Mouse (Mus musculus): ENCODE measurements around the gene Ssbp2. TPM values are rescaled to one million over a fixed set of nuclear protein-coding genes. Genes with fewer than 3 reads are reported as not detected.

Gene Ssbp2
- total and polyA plus RNA-seq, 3 experiments: 24.7 to 98.3 (median 40.8) TPM

DNA sequence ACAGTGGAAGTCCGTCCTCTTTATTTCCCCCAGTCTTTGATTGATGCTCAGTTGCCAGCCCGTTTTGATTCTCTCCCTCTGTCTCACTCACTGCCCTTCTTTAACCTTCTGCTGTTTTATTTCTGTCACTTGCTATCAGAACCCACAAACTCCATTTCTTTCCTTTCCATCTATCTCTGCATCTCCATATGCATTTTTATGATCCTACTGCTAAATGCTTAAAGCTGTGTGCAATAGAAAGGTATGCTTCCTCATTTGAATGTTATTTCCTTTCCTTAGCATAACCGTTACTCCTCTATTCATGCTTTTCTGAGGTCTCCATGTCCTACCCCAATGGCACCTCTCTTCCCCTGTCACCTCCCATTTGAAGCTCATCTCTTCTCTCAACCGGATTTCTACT, 594 bp upstream of the Ssbp2 start:
- H3K4me1 ChIP-seq (ENCODE audit: insufficient read depth, low read depth, low read length): peaks cover 63% of the 10 kb centered on the region
- no peak overlapping the region for H3K4me3 ChIP-seq (ENCODE audit: low read depth, low read length)
- no peak for DNase-seq (ENCODE audit: low spot score)

DNA sequence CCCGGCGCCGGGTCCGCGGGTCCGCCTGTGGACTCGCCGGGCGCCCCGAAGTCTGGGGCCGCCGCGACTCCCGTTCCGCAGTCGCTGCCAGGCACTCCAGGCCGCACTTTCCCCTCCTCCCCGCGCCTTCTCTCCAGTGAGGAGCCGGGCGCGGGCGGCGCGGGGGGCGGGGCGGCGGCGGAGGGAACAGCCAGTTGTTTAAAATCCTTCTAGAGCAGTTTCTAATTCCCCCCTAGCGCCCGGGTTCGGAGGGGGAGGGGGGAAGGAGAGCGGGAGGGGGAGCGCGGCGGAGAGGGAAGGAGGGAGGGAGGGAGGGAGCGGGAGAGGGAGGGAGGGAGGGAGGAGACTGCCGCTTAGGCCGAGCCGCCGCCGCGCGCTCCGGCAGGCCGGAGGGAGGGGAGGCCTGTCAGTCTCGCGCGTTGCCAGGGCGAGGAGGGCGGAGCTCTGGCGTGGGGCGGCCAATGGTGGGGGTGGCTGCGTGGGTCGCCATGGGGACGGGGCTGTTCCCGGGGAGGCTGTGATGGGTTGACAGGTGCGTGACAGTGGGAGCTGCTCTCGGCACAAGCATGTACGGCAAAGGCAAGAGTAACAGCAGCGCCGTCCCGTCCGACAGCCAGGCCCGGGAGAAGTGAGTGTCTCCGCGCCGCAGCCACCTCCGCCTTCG, 670 bp downstream of the Ssbp2 start:
- Histone ChIP-seq H3K4me1 (ENCODE audit: insufficient read depth, low read depth, low read length) (peaks cover 67% of the 10 kb centered on the region), H3K4me3 (ENCODE audit: low read depth, low read length) (peak overlapping the region; percentile 97), H3K9me3 (replicated peaks) (no peaks in the 10 kb centered on the region), H3K36me3 (replicated peaks) (no peaks in the 10 kb centered on the region), H3K27me3 (ENCODE audit: insufficient read depth, low read length) (no peaks in the 10 kb centered on the region)
- TF ChIP-seq GATA1 (IDR thresholded peaks at IDR 0.05; ENCODE audit: borderline replicate concordance, low read length) (no peak), POLR2AphosphoS5 (IDR thresholded peaks at IDR 0.05; ENCODE audit: insufficient replicate concordance, low read depth, low read length) (no peak), GATA2 (IDR thresholded peaks at IDR 0.05; ENCODE audit: borderline replicate concordance, low read depth, low read length) (no peak), CTCF (IDR thresholded peaks at IDR 0.05; ENCODE audit: low read depth, low read length) (no peak), TAL1 (conservative IDR thresholded peaks at IDR 0.05; ENCODE audit: low read depth, low read length) (no peak)
- ATAC-seq (ENCODE audit: extremely low read depth, insufficient number of reproducible peaks, low FRiP score, poor library complexity, severe bottlenecking) (peak; percentile 73), DNase-seq (ENCODE audit: low spot score) (peak; percentile 78)

More for the DNA sequence above, 594 bp upstream of the Ssbp2 start:
- no peaks in the 10 kb centered on the region for H3K36me3 ChIP-seq (replicated peaks)
- no peak for TF ChIP-seq GATA1 (IDR thresholded peaks at IDR 0.05; ENCODE audit: borderline replicate concordance, low read length)
- TF ChIP-seq POLR2AphosphoS5 (IDR thresholded peaks at IDR 0.05; ENCODE audit: insufficient replicate concordance, low read depth, low read length): no peak
- no peak for TF ChIP-seq TAL1 (conservative IDR thresholded peaks at IDR 0.05; ENCODE audit: low read depth, low read length)
- TF ChIP-seq GATA2 (IDR thresholded peaks at IDR 0.05; ENCODE audit: borderline replicate concordance, low read depth, low read length): no peak
- no peak for TF ChIP-seq CTCF (IDR thresholded peaks at IDR 0.05; ENCODE audit: low read depth, low read length)
- H3K27me3 ChIP-seq (ENCODE audit: insufficient read depth, low read length): no peaks in the 10 kb centered on the region
- H3K9me3 ChIP-seq (replicated peaks): no peaks in the 10 kb centered on the region
- ATAC-seq (ENCODE audit: extremely low read depth, insufficient number of reproducible peaks, low FRiP score, poor library complexity, severe bottlenecking): no peak

GRCm38 (mm10) chr13:91461299-91461698, 1.2 kb downstream of the Ssbp2 start:
- DNase-seq (ENCODE audit: low spot score) (no peak), ATAC-seq (ENCODE audit: extremely low read depth, insufficient number of reproducible peaks, low FRiP score, poor library complexity, severe bottlenecking) (no peak)
- H3K9me3 ChIP-seq (replicated peaks): no peaks in the 10 kb centered on the region
- H3K4me3 ChIP-seq (ENCODE audit: low read depth, low read length): peak overlapping the region; percentile 97
- H3K27me3 ChIP-seq (ENCODE audit: insufficient read depth, low read length): no peaks in the 10 kb centered on the region
- peaks cover 64% of the 10 kb centered on the region for H3K4me1 ChIP-seq (ENCODE audit: insufficient read depth, low read depth, low read length)
- TF ChIP-seq GATA2 (IDR thresholded peaks at IDR 0.05; ENCODE audit: borderline replicate concordance, low read depth, low read length) (no peak), GATA1 (IDR thresholded peaks at IDR 0.05; ENCODE audit: borderline replicate concordance, low read length) (no peak), POLR2AphosphoS5 (IDR thresholded peaks at IDR 0.05; ENCODE audit: insufficient replicate concordance, low read depth, low read length) (no peak), CTCF (IDR thresholded peaks at IDR 0.05; ENCODE audit: low read depth, low read length) (no peak), TAL1 (conservative IDR thresholded peaks at IDR 0.05; ENCODE audit: low read depth, low read length) (no peak)
- H3K36me3 ChIP-seq (replicated peaks): no peaks in the 10 kb centered on the region

DNA sequence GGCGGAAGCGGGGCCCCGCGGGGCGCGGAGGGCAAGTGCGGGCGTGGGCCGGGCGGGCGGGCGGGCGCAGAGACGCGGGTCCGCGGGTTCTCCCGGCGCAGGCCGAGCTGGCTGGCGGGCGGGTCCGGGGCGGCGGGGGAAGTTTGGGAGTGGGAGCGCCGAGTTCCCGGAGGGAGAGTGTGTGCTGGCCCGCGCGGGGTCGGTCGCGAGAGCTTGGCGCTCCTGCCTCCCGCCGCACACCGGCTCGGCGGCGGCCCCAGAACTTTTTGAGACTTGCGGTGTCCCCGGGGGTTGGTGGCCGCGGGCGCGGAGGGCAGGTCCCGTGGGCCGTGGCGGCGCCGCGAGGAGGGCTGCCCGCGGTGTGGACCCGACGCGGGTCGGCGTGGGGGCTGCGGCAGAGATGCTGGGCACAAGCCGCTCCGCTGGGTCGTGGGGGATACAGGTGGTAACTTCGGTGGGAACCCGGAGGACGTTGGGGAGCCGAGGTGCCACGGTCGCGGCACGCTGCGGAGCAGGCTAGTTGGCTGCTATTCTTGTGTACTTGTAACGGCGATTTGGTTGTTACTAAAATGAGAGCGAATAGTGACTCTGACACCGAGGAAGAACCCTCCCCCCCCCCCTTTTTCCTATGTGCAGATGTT, 1.7 kb downstream of the Ssbp2 start:
- TF ChIP-seq TAL1 (conservative IDR thresholded peaks at IDR 0.05; ENCODE audit: low read depth, low read length) (no peak), CTCF (IDR thresholded peaks at IDR 0.05; ENCODE audit: low read depth, low read length) (no peak), POLR2AphosphoS5 (IDR thresholded peaks at IDR 0.05; ENCODE audit: insufficient replicate concordance, low read depth, low read length) (no peak), GATA2 (IDR thresholded peaks at IDR 0.05; ENCODE audit: borderline replicate concordance, low read depth, low read length) (no peak), GATA1 (IDR thresholded peaks at IDR 0.05; ENCODE audit: borderline replicate concordance, low read length) (no peak)
- ATAC-seq (ENCODE audit: extremely low read depth, insufficient number of reproducible peaks, low FRiP score, poor library complexity, severe bottlenecking) (no peak), DNase-seq (ENCODE audit: low spot score) (no peak)
- H3K27me3 ChIP-seq (ENCODE audit: insufficient read depth, low read length): no peaks in the 10 kb centered on the region
- H3K4me3 ChIP-seq (ENCODE audit: low read depth, low read length): peak overlapping the region; percentile 97
- no peaks in the 10 kb centered on the region for H3K36me3 ChIP-seq (replicated peaks)
- H3K9me3 ChIP-seq (replicated peaks): no peaks in the 10 kb centered on the region
- H3K4me1 ChIP-seq (ENCODE audit: insufficient read depth, low read depth, low read length): peaks cover 61% of the 10 kb centered on the region

GRCm38 (mm10) chr13:91462395-91462794, 2.3 kb downstream of the Ssbp2 start:
- H3K27me3 ChIP-seq (ENCODE audit: insufficient read depth, low read length): no peaks in the 10 kb centered on the region
- H3K4me1 ChIP-seq (ENCODE audit: insufficient read depth, low read depth, low read length): peaks cover 59% of the 10 kb centered on the region
- DNase-seq (ENCODE audit: low spot score) (no peak), ATAC-seq (ENCODE audit: extremely low read depth, insufficient number of reproducible peaks, low FRiP score, poor library complexity, severe bottlenecking) (no peak)
- H3K36me3 ChIP-seq (replicated peaks): no peaks in the 10 kb centered on the region
- TF ChIP-seq CTCF (IDR thresholded peaks at IDR 0.05; ENCODE audit: low read depth, low read length) (no peak), GATA1 (IDR thresholded peaks at IDR 0.05; ENCODE audit: borderline replicate concordance, low read length) (no peak), GATA2 (IDR thresholded peaks at IDR 0.05; ENCODE audit: borderline replicate concordance, low read depth, low read length) (no peak)
- no peaks in the 10 kb centered on the region for H3K9me3 ChIP-seq (replicated peaks)
- peak overlapping the region; percentile 97 for H3K4me3 ChIP-seq (ENCODE audit: low read depth, low read length)

- DNase-seq (ENCODE audit: low spot score) (no peak), ATAC-seq (ENCODE audit: extremely low read depth, insufficient number of reproducible peaks, low FRiP score, poor library complexity, severe bottlenecking) (no peak)
- Histone ChIP-seq H3K36me3 (replicated peaks) (no peaks in the 10 kb centered on the region), H3K27me3 (ENCODE audit: insufficient read depth, low read length) (no peaks in the 10 kb centered on the region), H3K4me1 (ENCODE audit: insufficient read depth, low read depth, low read length) (peaks cover 53% of the 10 kb centered on the region), H3K9me3 (replicated peaks) (no peaks in the 10 kb centered on the region), H3K4me3 (ENCODE audit: low read depth, low read length) (no peak overlapping the region)
- TF ChIP-seq GATA2 (IDR thresholded peaks at IDR 0.05; ENCODE audit: borderline replicate concordance, low read depth, low read length) (no peak), CTCF (IDR thresholded peaks at IDR 0.05; ENCODE audit: low read depth, low read length) (no peak), GATA1 (IDR thresholded peaks at IDR 0.05; ENCODE audit: borderline replicate concordance, low read length) (no peak), TAL1 (conservative IDR thresholded peaks at IDR 0.05; ENCODE audit: low read depth, low read length) (no peak), POLR2AphosphoS5 (IDR thresholded peaks at IDR 0.05; ENCODE audit: insufficient replicate concordance, low read depth, low read length) (no peak)
These were observed 2.9 kb downstream of the Ssbp2 start for GRCm38 (mm10) chr13:91462893-91463481.

Measured in G1E (cell line).